Mouse (Mus musculus) adrenal gland, adult (tissue): ENCODE measurements around the gene Sdc4.

Experiments used
- DNase-seq, 2 experiments: peaks; one replicate each; pipeline ENCODE4 v3.0.0; 2022 to 2023; ENCODE audit warnings: low spot score in 1 of 2; ENCODE audit not compliant: inconsistent age in 2 of 2

The Sdc4 gene

GRCm38 (mm10) chr2:164433278-164433895 lies 10.3 kb downstream of the Sdc4 start:
- peak in 1 of 2 experiments; percentile 23 for DNase-seq

- DNase-seq = peak in 1 of 2 experiments; percentile 62
Measured at GRCm38 (mm10) chr2:164432541-164433191, 11.0 kb downstream of the Sdc4 start.

DNA sequence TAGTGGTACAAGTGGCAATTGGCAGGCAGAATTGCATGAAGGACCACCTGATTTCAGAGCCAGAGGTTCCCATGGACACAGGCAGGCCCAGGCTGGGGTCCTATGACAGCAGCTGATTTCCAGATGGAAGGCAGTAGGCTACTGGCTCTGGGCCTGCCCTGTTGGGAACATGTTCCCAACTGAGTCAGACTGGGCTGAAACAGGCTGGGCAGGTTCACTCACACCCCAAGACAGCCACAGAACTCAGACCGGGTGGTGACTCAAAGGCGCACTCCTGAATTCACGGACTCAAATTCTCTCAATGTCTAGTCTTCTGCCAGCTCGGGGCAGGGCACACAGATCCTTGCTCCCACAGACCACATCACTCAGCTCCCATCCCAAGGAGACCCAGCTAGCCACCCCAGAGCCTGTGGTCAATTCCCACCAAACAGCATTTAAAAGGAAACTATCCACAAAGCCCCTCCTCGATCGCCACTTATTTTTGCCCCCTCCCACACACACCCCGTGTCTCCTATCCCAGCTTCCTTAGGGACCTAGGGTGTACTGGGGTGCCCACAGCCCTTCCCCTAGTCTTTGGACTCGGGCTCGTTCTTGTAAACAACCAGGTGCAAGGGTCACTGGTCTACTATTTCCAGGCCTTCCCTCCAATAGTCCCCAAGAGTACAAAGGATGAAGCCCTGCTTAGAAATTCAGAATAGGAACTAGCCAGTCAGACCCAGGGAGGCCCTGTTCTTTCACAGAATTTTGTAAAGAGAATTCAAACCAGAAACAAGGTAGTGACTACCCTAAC lies 11.8 kb downstream of the Sdc4 start:
- DNase-seq = peak in 1 of 2 experiments; percentile 23

GRCm38 (mm10) chr2:164430697-164431096 lies 13.0 kb downstream of the Sdc4 start:
- peak in 1 of 2 experiments; percentile 17 for DNase-seq

DNA sequence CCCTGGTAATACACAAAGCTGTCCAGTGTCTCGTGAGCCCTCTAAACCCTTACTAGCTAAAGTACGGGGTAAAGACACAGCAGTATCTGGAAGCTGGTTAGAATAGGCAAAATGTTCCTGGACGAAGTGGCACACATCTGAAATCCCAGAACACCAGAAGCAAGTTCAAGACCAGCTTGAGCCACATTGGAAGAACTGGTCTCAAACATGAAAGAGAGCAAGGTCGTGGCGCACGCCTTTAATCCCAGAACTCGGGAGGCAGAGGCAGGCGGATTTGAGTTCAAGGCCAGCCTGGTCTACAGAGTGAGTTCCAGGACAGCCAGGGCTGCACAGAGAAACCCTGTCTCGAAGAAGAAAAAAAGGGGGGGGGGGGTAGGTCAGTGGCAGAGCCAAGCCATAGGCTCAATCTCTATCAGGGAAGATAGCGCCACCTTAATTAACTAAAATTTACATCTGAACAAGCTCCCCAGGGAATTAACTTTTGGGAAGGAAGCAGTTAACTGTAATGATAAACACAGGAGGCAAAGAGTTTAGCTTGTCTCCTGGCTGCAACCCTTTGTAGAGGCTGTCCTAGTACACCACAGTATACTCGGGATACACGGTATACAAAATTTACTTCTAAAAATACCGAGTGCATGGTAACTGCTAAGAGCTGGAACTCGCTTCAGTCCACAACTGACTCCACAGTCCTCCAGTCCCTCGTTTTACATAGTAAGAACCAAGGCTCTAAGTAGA lies 13.6 kb downstream of the Sdc4 start:
- DNase-seq = no peak

GRCm38 (mm10) chr2:164428451-164428850 lies 15.2 kb downstream of the Sdc4 start:
- DNase-seq = no peak

- DNase-seq = peak in 1 of 2 experiments; percentile 32
Measured at GRCm38 (mm10) chr2:164426952-164427351, 16.7 kb downstream of the Sdc4 start.

DNA sequence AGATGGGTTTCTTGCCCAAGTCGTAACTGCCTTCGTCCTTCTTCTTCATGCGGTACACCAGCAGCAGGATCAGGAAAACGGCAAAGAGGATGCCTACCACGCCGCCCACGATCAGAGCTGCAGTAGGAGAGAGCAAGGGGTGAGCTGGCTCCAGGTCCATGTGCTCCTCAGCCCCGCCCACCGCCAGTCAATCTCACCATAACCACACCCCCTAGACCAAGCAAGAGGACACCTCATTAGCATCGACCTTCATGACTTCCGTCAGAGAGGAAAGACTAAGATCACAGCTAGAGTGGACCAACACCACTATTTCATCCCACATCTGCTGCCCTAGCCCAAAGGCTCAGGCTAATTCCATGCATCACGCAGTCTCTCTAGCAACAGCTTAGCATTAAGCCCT lies 17.6 kb downstream of the Sdc4 start:
- peak in 1 of 2 experiments; percentile 46 for DNase-seq

DNA sequence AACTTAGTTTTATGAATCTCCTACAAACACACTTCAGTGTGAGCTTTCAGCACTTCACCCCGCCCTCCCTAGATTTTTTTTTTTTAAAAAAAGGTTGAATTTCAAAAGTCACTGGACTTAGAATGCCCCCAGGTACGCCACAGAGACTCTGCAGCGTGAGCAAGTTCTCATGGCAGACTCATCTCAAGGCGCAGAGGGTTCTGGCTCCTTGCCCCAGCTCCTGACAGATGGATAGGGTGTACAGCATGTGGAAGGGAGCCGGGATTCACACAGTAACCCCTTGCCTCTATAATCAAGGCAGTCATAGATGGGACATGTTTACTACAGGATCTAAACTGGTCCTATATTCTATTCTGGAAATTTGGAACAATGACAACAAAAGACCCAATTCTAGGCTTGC lies 18.3 kb downstream of the Sdc4 start:
- DNase-seq = peak in 1 of 2 experiments; percentile 27

GRCm38 (mm10) chr2:164424406-164424805 lies 19.3 kb downstream of the Sdc4 start:
- peak in 1 of 2 experiments; percentile 21 for DNase-seq

GRCm38 (mm10) chr2:164423464-164423863 lies 20.2 kb downstream of the Sdc4 start:
- DNase-seq = peak in 1 of 2 experiments; percentile 48

DNA sequence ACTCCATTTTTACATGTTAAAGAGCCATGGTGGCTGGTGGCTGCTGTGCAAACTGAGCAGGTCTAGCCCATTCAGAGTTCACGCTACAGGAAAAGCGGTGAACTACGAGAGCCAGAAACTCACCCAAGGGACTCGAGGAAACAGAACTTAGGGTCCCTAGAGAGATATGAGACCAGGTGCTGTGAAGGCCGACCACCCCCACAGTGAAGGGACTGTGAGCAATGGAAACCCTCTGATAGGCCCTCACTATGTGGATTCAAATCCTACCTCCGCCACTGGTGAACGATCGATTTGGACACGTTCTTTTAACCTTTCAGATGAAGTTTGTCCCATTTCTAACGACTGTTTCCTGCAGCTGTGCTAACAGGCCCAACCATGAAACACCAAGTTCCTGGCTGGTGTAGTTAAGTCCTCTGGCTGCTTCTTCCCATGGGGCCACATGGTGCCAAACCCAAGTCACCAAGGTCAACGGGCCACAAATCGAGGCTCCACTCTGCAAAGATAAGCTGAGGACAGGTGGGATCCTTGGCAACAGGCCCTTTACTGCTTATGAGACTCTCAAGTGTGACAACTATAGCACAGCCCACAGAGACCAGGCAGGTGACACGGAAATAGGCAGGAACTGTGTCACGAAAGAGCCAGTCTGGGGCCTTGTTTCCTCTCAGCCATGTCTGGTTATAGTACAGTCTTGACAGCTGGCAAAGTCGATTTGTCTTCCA lies 20.9 kb downstream of the Sdc4 start:
- DNase-seq = peak in 1 of 2 experiments; percentile 46

DNA sequence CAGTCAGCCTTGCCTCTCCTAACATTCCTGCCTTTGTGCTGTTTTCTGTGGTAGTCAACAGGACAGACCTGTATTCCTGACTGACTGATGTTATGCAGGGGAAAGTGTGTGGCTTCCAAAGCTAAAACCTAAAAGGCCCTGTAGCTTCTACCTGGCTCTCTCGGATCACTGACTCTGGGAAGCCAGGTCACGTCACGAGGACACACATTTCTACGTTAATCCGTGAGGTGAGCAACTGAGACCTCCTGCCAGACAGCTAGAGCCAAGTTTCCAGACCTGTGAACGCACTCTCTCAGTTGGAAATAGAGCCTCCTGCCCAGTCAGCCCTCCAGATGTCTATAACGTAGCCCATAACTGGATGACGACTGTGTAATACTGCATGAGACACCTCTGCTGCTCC lies 21.7 kb downstream of the Sdc4 start:
- no peak for DNase-seq

- DNase-seq = no peak
Measured at GRCm38 (mm10) chr2:164421306-164421705, 22.4 kb downstream of the Sdc4 start.

GRCm38 (mm10) chr2:164419489-164419888 lies 24.2 kb downstream of the Sdc4 start:
- no peak for DNase-seq

DNA sequence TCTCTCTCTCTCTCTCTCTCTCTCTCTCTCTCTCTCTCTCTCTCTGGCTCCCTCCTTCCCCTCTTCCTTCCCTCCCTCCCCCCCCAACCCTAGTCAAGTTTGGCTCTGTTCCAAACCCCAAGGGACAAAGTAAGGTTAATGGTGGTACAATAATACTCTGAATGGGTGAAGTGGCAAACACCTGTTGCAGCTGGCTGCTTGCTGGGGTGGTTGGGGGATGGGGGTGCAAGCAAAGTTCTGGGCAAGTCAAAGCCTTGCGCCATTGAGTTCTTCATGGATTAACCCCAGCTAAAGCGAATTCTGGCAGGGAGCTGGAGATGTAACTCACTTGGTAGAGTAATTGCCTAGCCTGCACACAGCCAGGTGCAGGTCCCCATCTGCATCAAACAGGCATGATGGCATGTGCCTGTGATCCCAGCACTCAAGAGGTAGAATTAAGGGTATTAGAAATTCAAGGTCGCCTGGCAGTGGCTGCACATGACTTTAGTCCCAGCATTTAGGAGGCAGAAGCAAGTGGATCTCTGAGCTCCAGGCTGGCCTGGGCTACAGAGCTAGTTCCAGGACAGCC lies 25.3 kb downstream of the Sdc4 start:
- no peak for DNase-seq

GRCm38 (mm10) chr2:164417198-164417597 lies 26.5 kb downstream of the Sdc4 start:
- DNase-seq = peak in 1 of 2 experiments; percentile 70

- no peak for DNase-seq
Measured at GRCm38 (mm10) chr2:164414581-164414980, 29.1 kb downstream of the Sdc4 start.

- no peak for DNase-seq
Measured at GRCm38 (mm10) chr2:164414167-164414566, 29.5 kb downstream of the Sdc4 start.

DNA sequence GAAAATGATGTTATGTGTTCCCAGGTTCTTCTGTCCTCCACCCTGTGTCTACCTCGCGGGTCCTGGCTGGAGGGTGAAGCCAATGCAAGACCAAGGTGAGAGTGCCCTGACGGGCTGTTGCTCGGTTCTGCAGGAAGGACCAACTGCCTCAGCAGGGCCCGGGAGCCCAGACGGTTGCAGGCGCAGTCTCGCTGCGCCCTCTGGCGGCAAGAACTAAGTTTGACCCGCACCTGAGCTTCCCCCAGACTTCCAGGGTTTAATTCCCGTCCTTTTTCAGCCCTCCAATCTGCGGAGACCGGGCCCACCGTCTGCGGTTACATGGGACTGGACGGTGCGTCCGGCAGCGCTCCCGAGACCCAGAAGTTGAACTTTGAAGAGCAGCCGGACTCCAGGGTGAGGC lies 36.0 kb downstream of the Sdc4 start:
- peak; percentile 64 to 82 for DNase-seq
